Mouse (Mus musculus) urinary bladder, postnatal 14 days (tissue): ENCODE data around the gene Gcc1.
A peak's percentile ranks its signal among the peaks of the same experiment; 100 is the strongest.

Source experiments
- DNase-seq: peaks from one replicate; pipeline ENCODE4 v3.0.0; 2021; ENCODE audit warnings: low spot score

Gene Gcc1

GRCm38 (mm10) chr6:28428290-28428689 lies at the start of gene Gcc1:
Gene Gcc1 (minus strand): TSS chr6:28428390.
- no peak for DNase-seq

DNA sequence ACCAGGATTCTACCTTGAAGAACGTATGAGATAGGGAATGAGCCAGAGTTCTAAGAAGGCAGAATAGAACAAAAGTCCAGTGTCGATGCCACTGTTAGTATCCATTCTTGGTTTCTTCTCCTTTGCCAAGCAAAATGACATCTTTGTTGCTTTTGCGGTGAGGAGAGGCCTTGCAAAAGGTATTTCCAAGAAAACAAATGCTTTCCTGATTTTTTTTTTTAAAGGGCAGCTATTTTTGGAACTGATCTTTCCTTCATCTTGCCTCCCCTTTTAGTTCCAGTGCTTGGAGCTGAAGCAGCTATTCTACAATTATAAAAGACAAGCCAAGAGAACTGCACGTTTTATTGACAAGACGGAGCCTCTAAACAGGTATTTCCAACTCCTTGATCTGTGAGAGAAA lies 46.6 kb upstream of the Gcc1 start, which contains the start of gene Snd1:
Gene Snd1 (plus strand): TSS at position 301 of the 400 bp plus-strand sequence.
- DNase-seq, result no peak

DNA sequence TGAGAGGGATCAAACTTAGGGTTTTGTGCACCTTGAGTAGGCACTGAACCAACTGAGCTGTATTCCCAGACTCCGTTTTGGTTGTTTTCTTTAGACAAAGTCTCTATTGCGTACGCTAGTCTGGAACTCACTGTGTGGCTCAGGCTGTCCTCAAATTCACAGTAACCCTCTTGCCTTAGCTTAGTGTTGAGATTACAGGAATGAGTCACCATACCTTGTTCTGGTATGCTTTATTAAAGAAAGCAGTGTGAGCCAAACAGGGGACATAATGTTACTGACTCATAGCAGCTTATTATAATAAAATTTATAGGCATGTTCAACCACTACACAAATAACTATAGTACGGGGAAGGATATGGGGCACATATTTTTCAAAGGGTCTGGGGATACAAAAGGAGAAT lies 46.0 kb upstream of the Gcc1 start:
- no peak for DNase-seq

DNA sequence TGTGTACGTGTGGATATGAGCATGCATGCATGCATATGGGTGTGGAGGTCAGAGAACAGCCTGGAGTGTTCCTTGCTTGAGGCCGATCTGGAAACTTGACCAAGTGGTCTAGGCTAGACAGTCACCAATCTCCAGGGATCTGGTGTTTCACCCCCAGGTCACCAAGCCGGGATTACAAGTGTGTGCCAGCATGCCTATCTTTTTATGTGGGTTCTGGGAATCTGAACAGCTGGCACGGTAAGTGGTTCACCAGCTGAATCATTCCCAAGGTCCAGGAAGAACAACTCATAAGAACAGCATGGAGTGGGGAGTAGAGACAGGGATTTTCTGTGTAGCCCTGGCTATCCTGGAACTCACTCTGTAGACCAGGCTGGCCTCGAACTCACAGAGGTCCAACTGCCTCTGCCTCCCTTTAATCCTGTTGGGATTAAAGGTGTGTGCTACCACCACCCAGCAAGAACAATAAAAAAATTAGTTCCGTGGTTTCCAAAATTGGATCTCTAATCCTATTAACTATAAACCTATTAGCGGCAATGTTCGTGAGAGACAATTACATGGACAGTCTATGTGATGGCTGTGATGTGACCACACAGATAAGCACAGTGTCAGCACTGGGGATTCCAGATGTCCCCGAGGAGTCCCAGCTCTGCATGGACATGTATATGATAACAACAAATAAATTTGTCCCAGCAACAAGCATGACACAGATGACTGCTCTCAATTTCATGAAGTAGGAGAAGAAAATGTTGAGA lies 43.3 kb upstream of the Gcc1 start:
- no peak for DNase-seq

GRCm38 (mm10) chr6:28470621-28471020 lies 42.4 kb upstream of the Gcc1 start:
- no peak for DNase-seq

GRCm38 (mm10) chr6:28470017-28470602 lies 41.9 kb upstream of the Gcc1 start:
- DNase-seq, result no peak

DNA sequence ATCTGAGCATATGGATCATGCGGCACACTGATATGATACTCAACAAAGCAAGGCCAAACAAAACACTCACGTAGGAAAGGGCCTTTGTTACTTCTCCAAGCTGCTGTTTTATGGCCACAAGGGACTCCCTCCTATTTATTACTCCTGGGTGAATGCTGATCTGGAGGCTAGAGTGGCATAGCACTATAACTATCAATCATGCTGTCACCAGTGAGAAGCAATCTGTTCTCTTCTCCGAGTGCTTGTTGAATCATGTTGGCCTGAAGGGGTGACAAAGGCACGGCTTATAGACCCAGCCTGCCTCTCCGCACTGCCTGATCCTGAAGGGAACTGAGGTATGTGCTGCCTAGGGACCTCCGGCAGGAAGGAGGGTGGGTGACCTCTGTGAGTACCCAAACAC lies 36.4 kb upstream of the Gcc1 start:
- no peak for DNase-seq

- peak; percentile 72 for DNase-seq
Observed at GRCm38 (mm10) chr6:28460534-28460933, 32.3 kb upstream of the Gcc1 start.

- DNase-seq, result no peak
Observed at GRCm38 (mm10) chr6:28459221-28459668, 31.1 kb upstream of the Gcc1 start.

- no peak for DNase-seq
Observed at GRCm38 (mm10) chr6:28450977-28451376, 22.8 kb upstream of the Gcc1 start.

DNA sequence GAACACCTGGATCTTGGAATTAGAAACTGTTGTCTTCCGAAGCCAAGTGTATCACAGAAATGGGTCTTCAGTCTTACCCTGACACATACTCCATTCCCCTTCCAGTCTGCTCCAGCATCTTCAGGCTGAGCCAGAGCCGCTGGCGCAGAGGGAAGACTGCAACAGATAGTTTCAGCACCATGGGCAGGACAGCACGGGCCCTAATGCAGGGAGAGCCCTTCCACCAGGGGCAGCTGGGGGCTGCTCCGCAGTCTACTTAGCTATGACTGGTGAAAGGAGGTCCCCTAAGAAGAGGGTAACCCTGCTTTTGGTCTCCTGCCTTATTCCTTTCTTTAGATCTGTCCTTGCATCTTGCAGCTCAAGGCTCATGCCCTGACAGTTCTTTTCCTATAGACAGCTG lies 22.3 kb upstream of the Gcc1 start:
- no peak for DNase-seq

DNA sequence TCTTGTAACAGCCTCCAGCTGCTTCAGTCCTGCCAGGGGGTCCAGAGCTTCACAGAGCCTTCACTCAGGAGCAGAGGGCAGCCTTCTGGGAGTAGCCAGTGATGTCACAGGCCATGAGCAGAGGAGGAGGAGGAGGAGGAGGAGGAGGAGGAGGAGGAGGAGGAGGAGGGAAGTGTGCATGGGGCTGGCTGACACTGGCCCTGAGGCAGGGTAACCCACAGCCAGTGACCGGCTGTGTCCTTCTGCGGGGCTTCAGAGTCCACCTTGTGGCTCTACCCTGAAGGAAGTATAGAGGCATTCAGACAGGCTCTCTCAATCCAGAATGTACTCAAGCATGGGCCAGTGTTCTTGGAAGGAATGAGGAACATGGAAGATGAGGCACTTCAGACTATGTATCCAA lies 21.1 kb upstream of the Gcc1 start, which contains the start of gene Pax4:
Gene Pax4 (minus strand): TSS at position 101 of the 400 bp plus-strand sequence.
- no peak for DNase-seq

DNA sequence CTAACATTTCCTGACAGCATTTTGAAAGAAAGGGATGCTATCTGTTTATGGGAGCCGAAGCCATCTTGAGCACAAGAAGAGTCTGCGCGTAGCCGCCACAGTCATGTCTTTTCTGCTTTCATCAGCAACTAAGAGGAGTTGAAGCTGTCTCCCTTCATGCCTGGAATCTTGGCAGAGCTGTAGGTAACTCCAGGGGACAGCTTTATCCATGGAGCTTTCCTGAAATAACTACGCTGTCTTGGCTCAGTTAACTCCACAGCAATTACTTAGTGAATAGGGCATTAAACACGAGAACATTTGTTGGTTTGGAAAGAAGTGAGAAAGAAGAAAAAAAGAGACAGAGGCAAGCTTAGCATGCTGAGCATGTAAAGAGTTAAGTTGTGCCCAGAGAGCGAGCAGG lies 19.7 kb upstream of the Gcc1 start:
- no peak for DNase-seq

DNA sequence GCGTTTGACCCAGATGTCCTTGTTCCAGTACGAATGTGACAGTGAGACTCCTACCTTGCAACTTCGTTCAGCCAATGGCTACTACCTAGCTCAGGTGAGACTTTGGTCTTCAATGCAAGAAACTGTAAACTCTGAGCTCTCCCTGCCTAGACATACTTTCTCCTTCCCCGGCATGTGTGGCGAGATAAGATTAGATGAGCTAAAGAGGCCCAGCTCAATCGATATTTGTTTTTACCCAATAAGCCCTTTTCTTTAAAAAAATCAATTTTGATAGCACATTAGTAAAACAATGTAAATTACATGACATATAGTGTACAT lies 3.3 kb upstream of the Gcc1 start:
- no peak for DNase-seq

DNA sequence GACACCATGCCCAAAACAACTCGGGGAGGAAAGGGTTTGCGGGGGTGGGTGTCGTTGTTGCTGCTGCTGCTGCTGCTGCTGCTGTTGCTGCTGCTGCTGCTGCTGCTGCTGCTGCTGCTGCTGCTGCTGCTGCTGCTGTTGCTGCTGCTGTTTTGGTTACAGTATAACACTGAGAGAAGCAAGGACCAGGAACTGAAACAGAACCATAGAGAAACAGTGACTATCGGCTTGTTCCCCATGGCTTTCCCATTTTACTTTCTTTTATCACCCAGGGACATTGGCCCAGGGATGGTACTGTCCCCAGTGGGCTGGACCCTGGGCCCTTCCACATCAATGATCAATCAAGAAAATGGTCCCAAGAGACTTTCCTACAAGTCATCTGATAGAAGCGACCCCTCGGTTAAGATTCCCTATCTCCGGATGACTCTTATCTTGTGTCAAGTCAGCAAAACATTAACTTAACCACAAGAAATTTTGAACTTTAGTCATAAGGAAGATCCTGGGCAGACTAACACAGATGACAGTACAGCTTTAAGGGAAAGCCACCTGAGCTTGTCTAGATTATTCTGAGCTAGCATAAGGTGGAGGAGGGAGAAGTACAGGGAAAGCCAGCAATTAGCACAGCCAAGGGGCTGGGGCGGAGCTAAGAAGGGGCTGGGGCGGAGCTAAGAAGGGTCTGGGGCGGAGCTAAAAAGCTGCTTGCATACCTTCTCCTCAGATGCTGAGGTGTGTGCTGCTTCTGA lies 2.8 kb upstream of the Gcc1 start:
- no peak for DNase-seq

DNA sequence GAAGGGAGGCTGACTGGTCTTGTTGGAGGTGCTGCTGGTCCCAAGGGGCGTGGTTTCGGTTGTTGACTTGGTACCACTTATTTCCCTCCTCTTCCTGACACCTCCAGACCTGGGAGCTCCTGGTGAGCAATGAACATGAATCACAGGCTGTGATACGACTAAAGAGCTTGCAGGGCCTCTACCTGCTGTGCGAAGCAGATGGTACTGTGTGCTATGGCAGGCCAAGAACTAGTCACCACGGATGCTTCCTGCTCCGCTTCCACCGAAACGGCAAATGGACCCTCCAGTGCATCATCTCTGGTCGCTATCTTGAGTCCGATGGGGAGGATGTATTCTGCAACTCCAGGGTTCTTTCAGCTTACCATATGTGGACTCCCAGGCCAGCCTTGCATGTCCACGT lies 1.7 kb upstream of the Gcc1 start:
- DNase-seq, result no peak

GRCm38 (mm10) chr6:28427096-28427839 lies 922 bp downstream of the Gcc1 start, which contains the start of gene Fscn3:
Gene Fscn3 (plus strand): TSS chr6:28427789.
- DNase-seq, result peak; percentile 29

DNA sequence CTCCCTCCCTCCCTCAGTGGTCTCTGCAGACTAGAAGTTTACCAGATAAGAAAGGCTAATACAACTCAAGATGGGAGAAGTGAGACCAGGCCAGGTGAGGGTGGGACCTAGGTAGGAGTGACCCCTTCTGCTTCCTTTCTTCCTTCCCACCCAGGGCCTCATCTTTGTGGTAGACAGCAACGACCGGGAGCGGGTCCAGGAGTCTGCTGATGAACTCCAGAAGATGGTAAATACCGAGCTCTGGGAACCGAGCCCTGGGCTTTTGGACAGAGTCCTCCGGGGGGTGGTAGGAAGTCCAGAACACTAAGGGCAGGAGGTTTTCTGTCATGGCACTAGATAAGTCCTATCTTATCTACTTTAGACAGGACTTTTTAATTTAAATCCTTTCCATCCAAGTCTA lies 3.2 kb downstream of the Gcc1 start:
- DNase-seq, result no peak

GRCm38 (mm10) chr6:28423767-28424695 lies 4.2 kb downstream of the Gcc1 start:
- DNase-seq, result peak; percentile 56

- peak; percentile 96 for DNase-seq
Observed at GRCm38 (mm10) chr6:28423313-28423712, 4.9 kb downstream of the Gcc1 start, which contains the start of gene Arf5. Gene Arf5 (plus strand): TSS chr6:28423560.

- no peak for DNase-seq
Observed at GRCm38 (mm10) chr6:28422651-28423290, 5.4 kb downstream of the Gcc1 start.
